Mouse (Mus musculus) midbrain, embryonic 14.5 days (tissue): ENCODE measurements around the gene Kcnt2. TPM values are rescaled to one million over a fixed set of nuclear protein-coding genes. Genes with fewer than 3 reads are reported as not detected.

Source experiments
- ATAC-seq: fragments of 200-750 bp; cut with Nextera tagmentation; 2 replicates; pipeline ENCODE4 v1.8.0; 2017; ENCODE audit warnings: moderate number of reproducible peaks, moderate library complexity; ENCODE audit not compliant: low FRiP score, low TSS enrichment
- DNase-seq: peaks from one replicate; pipeline ENCODE4 v3.0.0-alpha.2; 2015
- H3K27ac ChIP-seq: fragments of 300-500 bp; sonication (generic); replicated peaks from 2 replicates; pipeline ENCODE4 v1.5.1; 2014; ENCODE audit warnings: mild to moderate bottlenecking, low read depth, low read length, moderate library complexity
- H3K27me3 ChIP-seq: fragments of 300-500 bp; sonication (generic); 2 replicates; pipeline ENCODE4 v1.6.1; 2014; ENCODE audit warnings: low read length, control low read depth, mixed read lengths; ENCODE audit not compliant: control insufficient read depth, insufficient read depth
- H3K36me3 ChIP-seq: fragments of 300-500 bp; sonication (generic); 2 replicates; pipeline ENCODE4 v1.6.1; 2014; ENCODE audit warnings: low read length, control low read depth; ENCODE audit not compliant: control insufficient read depth, insufficient read depth
- H3K4me1 ChIP-seq: fragments of 300-500 bp; sonication (generic); 2 replicates; pipeline ENCODE4 v1.6.1; 2014; ENCODE audit warnings: mild to moderate bottlenecking, antibody characterized with exemption, low read length, control low read depth; ENCODE audit not compliant: control insufficient read depth, insufficient read depth
- H3K4me2 ChIP-seq: fragments of 300-500 bp; sonication (generic); 2 replicates; pipeline ENCODE4 v1.6.1; 2014; ENCODE audit warnings: mild to moderate bottlenecking, low read length, moderate library complexity
- H3K4me3 ChIP-seq: fragments of 300-500 bp; sonication (generic); replicated peaks from 2 replicates; pipeline ENCODE4 v1.5.1; 2014; ENCODE audit warnings: low read depth, low read length
- H3K9ac ChIP-seq: fragments of 300-500 bp; sonication (generic); replicated peaks from 2 replicates; pipeline ENCODE4 v1.6.1; 2014; ENCODE audit warnings: mild to moderate bottlenecking, low read length, moderate library complexity
- H3K9me3 ChIP-seq: fragments of 300-500 bp; sonication (generic); 2 replicates; pipeline ENCODE4 v1.6.1; 2016; ENCODE audit warnings: low read length, control low read depth, mixed read lengths; ENCODE audit not compliant: control insufficient read depth
- WGBS: fragments of 180-500 bp; shearing (Covaris S2); extraction: QIAGEN DNeasy Blood & Tissue Kit; methylation state at CpG from one replicate; pipeline ENCODE4 v1.1.7; 2014; 5-methylcytosine and 5-hydroxymethylcytosine counted together
- polyA plus RNA-seq: library from polyadenylated mRNA; unstranded; fragments of >200 nt; fragmentation: Nextera tagmentation; extraction: Ambion mirVana; gene quantifications from 2 replicates; pipeline ENCODE4 v1.2.1, GENCODE M21; 2014

Gene Kcnt2
- polyA plus RNA-seq, 1 experiment from 2014 or later, result 2.6 TPM

GRCm38 (mm10) chr1:140390301-140390700 is 144.3 kb downstream of the Kcnt2 start:
- H3K4me1 ChIP-seq, result no peaks in the 10 kb centered on the region
- no peak overlapping the region for H3K4me3 ChIP-seq
- no peak overlapping the region for H3K4me2 ChIP-seq
- WGBS, result 88% methylated on average over 4 of the region's 4 CpGs
- no peak overlapping the region for H3K9ac ChIP-seq
- H3K27ac ChIP-seq, result no peak overlapping the region
- ATAC-seq (no peak), DNase-seq (peak; percentile 11)
- no peaks in the 10 kb centered on the region for H3K9me3 ChIP-seq
- H3K36me3 ChIP-seq, result no peaks in the 10 kb centered on the region
- H3K27me3 ChIP-seq, result no peaks in the 10 kb centered on the region

- H3K9ac ChIP-seq, result no peak overlapping the region
- no peak overlapping the region for H3K4me2 ChIP-seq
- DNase-seq (no peak), ATAC-seq (no peak)
- no peaks in the 10 kb centered on the region for H3K4me1 ChIP-seq
- H3K36me3 ChIP-seq, result no peaks in the 10 kb centered on the region
- no peaks in the 10 kb centered on the region for H3K9me3 ChIP-seq
- no peaks in the 10 kb centered on the region for H3K27me3 ChIP-seq
- no peak overlapping the region for H3K4me3 ChIP-seq
- H3K27ac ChIP-seq, result no peak overlapping the region
Observed at GRCm38 (mm10) chr1:140397756-140398155, 151.8 kb downstream of the Kcnt2 start.

- Histone ChIP-seq H3K27me3 (no peaks in the 10 kb centered on the region), H3K4me1 (no peaks in the 10 kb centered on the region), H3K4me2 (no peak overlapping the region), H3K4me3 (no peak overlapping the region), H3K9me3 (no peaks in the 10 kb centered on the region), H3K9ac (no peak overlapping the region), H3K36me3 (no peaks in the 10 kb centered on the region), H3K27ac (no peak overlapping the region)
- DNase-seq (no peak), ATAC-seq (no peak)
- 89% methylated on average over 4 of the region's 4 CpGs for WGBS
Observed at GRCm38 (mm10) chr1:140406631-140407288, 160.8 kb downstream of the Kcnt2 start.

- DNase-seq (no peak), ATAC-seq (no peak)
- H3K4me1 ChIP-seq, result no peaks in the 10 kb centered on the region
- H3K9me3 ChIP-seq, result no peaks in the 10 kb centered on the region
- H3K9ac ChIP-seq, result no peak overlapping the region
- H3K27ac ChIP-seq, result no peak overlapping the region
- H3K36me3 ChIP-seq, result no peaks in the 10 kb centered on the region
- no peaks in the 10 kb centered on the region for H3K27me3 ChIP-seq
- H3K4me2 ChIP-seq, result no peak overlapping the region
- H3K4me3 ChIP-seq, result no peak overlapping the region
- 94% methylated on average over 1 of the region's 1 CpGs for WGBS
Observed at GRCm38 (mm10) chr1:140415761-140416160, 169.8 kb downstream of the Kcnt2 start.

- no peak overlapping the region for H3K4me3 ChIP-seq
- no peak overlapping the region for H3K27ac ChIP-seq
- DNase-seq, result no peak
- no peaks in the 10 kb centered on the region for H3K9me3 ChIP-seq
- ATAC-seq, result no peak
- no peak overlapping the region for H3K9ac ChIP-seq
- H3K36me3 ChIP-seq, result no peaks in the 10 kb centered on the region
- H3K4me2 ChIP-seq, result no peak overlapping the region
- H3K27me3 ChIP-seq, result no peaks in the 10 kb centered on the region
- no peaks in the 10 kb centered on the region for H3K4me1 ChIP-seq
Observed at GRCm38 (mm10) chr1:140422954-140423353, 177.0 kb downstream of the Kcnt2 start.

GRCm38 (mm10) chr1:140429284-140429850 is 183.4 kb downstream of the Kcnt2 start:
- 24% methylated on average over 2 of the region's 2 CpGs for WGBS
- H3K9ac ChIP-seq, result no peak overlapping the region
- no peak overlapping the region for H3K4me2 ChIP-seq
- no peaks in the 10 kb centered on the region for H3K36me3 ChIP-seq
- H3K4me3 ChIP-seq, result no peak overlapping the region
- DNase-seq (no peak), ATAC-seq (no peak)
- no peaks in the 10 kb centered on the region for H3K9me3 ChIP-seq
- H3K27ac ChIP-seq, result no peak overlapping the region
- H3K27me3 ChIP-seq, result no peaks in the 10 kb centered on the region
- H3K4me1 ChIP-seq, result no peaks in the 10 kb centered on the region

- Histone ChIP-seq H3K9ac (no peak overlapping the region), H3K4me3 (no peak overlapping the region), H3K27ac (no peak overlapping the region), H3K9me3 (no peaks in the 10 kb centered on the region), H3K4me1 (no peaks in the 10 kb centered on the region), H3K36me3 (no peaks in the 10 kb centered on the region), H3K4me2 (no peak overlapping the region), H3K27me3 (no peaks in the 10 kb centered on the region)
- DNase-seq (no peak), ATAC-seq (no peak)
- 71% methylated on average over 1 of the region's 1 CpGs for WGBS
Observed at GRCm38 (mm10) chr1:140432039-140432438, 186.1 kb downstream of the Kcnt2 start.

GRCm38 (mm10) chr1:140434791-140435190 is 188.8 kb downstream of the Kcnt2 start:
- no peak for ATAC-seq
- Histone ChIP-seq H3K27ac (no peak overlapping the region), H3K9ac (no peak overlapping the region), H3K27me3 (no peaks in the 10 kb centered on the region), H3K4me1 (no peaks in the 10 kb centered on the region), H3K9me3 (no peaks in the 10 kb centered on the region), H3K36me3 (no peaks in the 10 kb centered on the region), H3K4me2 (no peak overlapping the region), H3K4me3 (no peak overlapping the region)
- WGBS, result 81% methylated on average over 2 of the region's 2 CpGs
- no peak for DNase-seq

- H3K9me3 ChIP-seq, result no peaks in the 10 kb centered on the region
- no peak overlapping the region for H3K9ac ChIP-seq
- H3K27me3 ChIP-seq, result no peaks in the 10 kb centered on the region
- H3K4me2 ChIP-seq, result no peak overlapping the region
- ATAC-seq, result no peak
- no peaks in the 10 kb centered on the region for H3K4me1 ChIP-seq
- no peak overlapping the region for H3K27ac ChIP-seq
- DNase-seq, result no peak
- WGBS, result 81% methylated on average over 5 of the region's 5 CpGs
- H3K4me3 ChIP-seq, result no peak overlapping the region
- H3K36me3 ChIP-seq, result no peaks in the 10 kb centered on the region
Observed at GRCm38 (mm10) chr1:140438176-140438575, 192.2 kb downstream of the Kcnt2 start.
